Mouse (Mus musculus): ENCODE measurements around the gene Zfp354c. TPM values are rescaled to one million over a fixed set of nuclear protein-coding genes. Genes with fewer than 3 reads are reported as not detected.

Zfp354c gene
- 31.1 and 31.5 TPM in 2 replicates for polyA plus RNA-seq (2016; fragmentation: Nextera tagmentation; extraction: Ambion mirVana)

- peak; percentile 88 for DNase-seq (ENCODE audit: extremely low spot score, low spot score)
- Histone ChIP-seq H3K4me3 (peak within 1 kb of the TSS; percentile 82), H3K27ac (peak within 1 kb of the TSS; percentile 95), H3K9me3 (peaks cover under 1% of the 10 kb centered on the region; the same call in 1 of the 2 replicates), H3K4me1 (peaks cover 15% of the 10 kb centered on the region), H3K36me3 (replicated peaks) (peaks cover 40% of the 10 kb centered on the region), H3K27me3 (ENCODE audit: poor library complexity, severe bottlenecking) (no peaks in the 10 kb centered on the region)
- WGBS: 2% methylated on average over 45 of the region's 45 CpGs
Measured at GRCm38 (mm10) chr11:50827010-50827953, at the start of gene Zfp354c. Zfp354c (minus strand) TSS chr11:50827724.

- Histone ChIP-seq H3K4me3 (peak overlapping the region; percentile 57), H3K27ac (no peak overlapping the region), H3K36me3 (replicated peaks) (no peaks in the 10 kb centered on the region), H3K4me1 (peaks cover 29% of the 10 kb centered on the region), H3K9me3 (no peaks in the 10 kb centered on the region; the same call in 1 of the 2 replicates), H3K27me3 (ENCODE audit: poor library complexity, severe bottlenecking) (peaks cover 71% of the 10 kb centered on the region)
- peak; percentile 20 for DNase-seq (ENCODE audit: extremely low spot score, low spot score)
- under 1% methylated on average over 72 of the region's 72 CpGs for WGBS
Measured at GRCm38 (mm10) chr11:50850989-50851601, 23.6 kb upstream of the Zfp354c start.

- H3K27ac ChIP-seq: no peak within 1 kb of the TSS
- H3K4me1 ChIP-seq: peaks cover 29% of the 10 kb centered on the region
- no peak for DNase-seq (ENCODE audit: extremely low spot score, low spot score)
- no peaks in the 10 kb centered on the region for H3K36me3 ChIP-seq (replicated peaks)
- peak within 1 kb of the TSS; percentile 57 for H3K4me3 ChIP-seq
- 2% methylated on average over 11 of the region's 11 CpGs for WGBS
- no peaks in the 10 kb centered on the region; the same call in 1 of the 2 replicates for H3K9me3 ChIP-seq
- H3K27me3 ChIP-seq (ENCODE audit: poor library complexity, severe bottlenecking): peaks cover 71% of the 10 kb centered on the region
Measured at GRCm38 (mm10) chr11:50850177-50850735, 22.7 kb upstream of the Zfp354c start, which contains the start of gene Grm6. Grm6 (plus strand) TSS chr11:50850685.

- Histone ChIP-seq H3K36me3 (replicated peaks) (no peaks in the 10 kb centered on the region), H3K27ac (no peak overlapping the region), H3K4me1 (peaks cover 29% of the 10 kb centered on the region), H3K27me3 (ENCODE audit: poor library complexity, severe bottlenecking) (peaks cover 71% of the 10 kb centered on the region), H3K9me3 (no peaks in the 10 kb centered on the region; the same call in 1 of the 2 replicates), H3K4me3 (no peak overlapping the region)
- WGBS: 7% methylated on average over 10 of the region's 10 CpGs
- no peak for DNase-seq (ENCODE audit: extremely low spot score, low spot score)
Measured at GRCm38 (mm10) chr11:50849310-50849709, 21.8 kb upstream of the Zfp354c start.

- H3K4me3 ChIP-seq: no peak overlapping the region
- H3K4me1 ChIP-seq: peaks cover 29% of the 10 kb centered on the region
- H3K27me3 ChIP-seq (ENCODE audit: poor library complexity, severe bottlenecking): peaks cover 66% of the 10 kb centered on the region
- WGBS: 55% methylated on average over 3 of the region's 3 CpGs
- no peaks in the 10 kb centered on the region for H3K36me3 ChIP-seq (replicated peaks)
- H3K27ac ChIP-seq: no peak overlapping the region
- no peak for DNase-seq (ENCODE audit: extremely low spot score, low spot score)
- H3K9me3 ChIP-seq: no peaks in the 10 kb centered on the region; the same call in 1 of the 2 replicates
Measured at GRCm38 (mm10) chr11:50848520-50849137, 21.1 kb upstream of the Zfp354c start.

- Histone ChIP-seq H3K9me3 (no peaks in the 10 kb centered on the region; the same call in 1 of the 2 replicates), H3K27ac (no peak overlapping the region), H3K4me3 (no peak overlapping the region), H3K36me3 (replicated peaks) (no peaks in the 10 kb centered on the region), H3K27me3 (ENCODE audit: poor library complexity, severe bottlenecking) (peaks cover 51% of the 10 kb centered on the region), H3K4me1 (peaks cover 25% of the 10 kb centered on the region)
- WGBS: 72% methylated on average over 5 of the region's 5 CpGs
- DNase-seq (ENCODE audit: extremely low spot score, low spot score): no peak
Measured at GRCm38 (mm10) chr11:50847047-50847446, 19.5 kb upstream of the Zfp354c start.

GRCm38 (mm10) chr11:50845951-50846350 lies 18.4 kb upstream of the Zfp354c start:
- DNase-seq (ENCODE audit: extremely low spot score, low spot score): no peak
- 88% methylated on average over 3 of the region's 3 CpGs for WGBS
- H3K27me3 ChIP-seq (ENCODE audit: poor library complexity, severe bottlenecking): peaks cover 40% of the 10 kb centered on the region
- H3K36me3 ChIP-seq (replicated peaks): no peaks in the 10 kb centered on the region
- H3K4me1 ChIP-seq: peaks cover 22% of the 10 kb centered on the region
- H3K27ac ChIP-seq: no peak overlapping the region
- H3K9me3 ChIP-seq: no peaks in the 10 kb centered on the region; the same call in 1 of the 2 replicates
- H3K4me3 ChIP-seq: no peak overlapping the region

GRCm38 (mm10) chr11:50841023-50841735 lies 13.7 kb upstream of the Zfp354c start, which contains the start of gene Zfp879:
Zfp879 (minus strand) TSS chr11:50841552.
- Histone ChIP-seq H3K27ac (peak within 1 kb of the TSS; percentile 89), H3K4me1 (peaks cover 19% of the 10 kb centered on the region), H3K4me3 (peak within 1 kb of the TSS; percentile 56), H3K36me3 (replicated peaks) (no peaks in the 10 kb centered on the region), H3K27me3 (ENCODE audit: poor library complexity, severe bottlenecking) (no peaks in the 10 kb centered on the region), H3K9me3 (no peaks in the 10 kb centered on the region)
- DNase-seq (ENCODE audit: extremely low spot score, low spot score): peak; percentile 92
- 27% methylated on average over 22 of the region's 22 CpGs for WGBS

GRCm38 (mm10) chr11:50835727-50836126 lies 8.2 kb upstream of the Zfp354c start:
- no peak for DNase-seq (ENCODE audit: extremely low spot score, low spot score)
- Histone ChIP-seq H3K9me3 (peaks cover 15% of the 10 kb centered on the region), H3K27ac (no peak overlapping the region), H3K36me3 (replicated peaks) (peaks cover 22% of the 10 kb centered on the region), H3K4me1 (peaks cover 10% of the 10 kb centered on the region), H3K27me3 (ENCODE audit: poor library complexity, severe bottlenecking) (no peaks in the 10 kb centered on the region), H3K4me3 (no peak overlapping the region)
- 90% methylated on average over 4 of the region's 4 CpGs for WGBS

- H3K4me3 ChIP-seq: peak overlapping the region; percentile 82
- H3K36me3 ChIP-seq (replicated peaks): peaks cover 49% of the 10 kb centered on the region
- no peak for DNase-seq (ENCODE audit: extremely low spot score, low spot score)
- 78% methylated on average over 2 of the region's 2 CpGs for WGBS
- no peaks in the 10 kb centered on the region for H3K27me3 ChIP-seq (ENCODE audit: poor library complexity, severe bottlenecking)
- no peaks in the 10 kb centered on the region for H3K9me3 ChIP-seq
- peaks cover 15% of the 10 kb centered on the region for H3K4me1 ChIP-seq
- H3K27ac ChIP-seq: no peak overlapping the region
Measured at GRCm38 (mm10) chr11:50826214-50826613, 1.3 kb downstream of the Zfp354c start.

GRCm38 (mm10) chr11:50814233-50814632 lies 13.3 kb downstream of the Zfp354c start:
- no peak overlapping the region for H3K27ac ChIP-seq
- no peak overlapping the region for H3K4me3 ChIP-seq
- WGBS: 96% methylated on average over 4 of the region's 4 CpGs
- DNase-seq (ENCODE audit: extremely low spot score, low spot score): no peak
- peaks cover 84% of the 10 kb centered on the region for H3K9me3 ChIP-seq
- no peaks in the 10 kb centered on the region for H3K4me1 ChIP-seq
- H3K27me3 ChIP-seq (ENCODE audit: poor library complexity, severe bottlenecking): no peaks in the 10 kb centered on the region
- H3K36me3 ChIP-seq (replicated peaks): peaks cover 99% of the 10 kb centered on the region

GRCm38 (mm10) chr11:50798836-50799235 lies 28.7 kb downstream of the Zfp354c start:
- no peaks in the 10 kb centered on the region for H3K9me3 ChIP-seq
- H3K27me3 ChIP-seq (ENCODE audit: poor library complexity, severe bottlenecking): no peaks in the 10 kb centered on the region
- no peak overlapping the region for H3K27ac ChIP-seq
- H3K4me1 ChIP-seq: 0 out of 2 replicates have a peak, but pooled peaks cover 2% of the 10 kb centered on the region
- no peak overlapping the region for H3K4me3 ChIP-seq
- DNase-seq (ENCODE audit: extremely low spot score, low spot score): no peak
- no peaks in the 10 kb centered on the region for H3K36me3 ChIP-seq (replicated peaks)
